Mouse (Mus musculus): Measurements from ENCODE around the gene Olfr105-ps.

DNA sequence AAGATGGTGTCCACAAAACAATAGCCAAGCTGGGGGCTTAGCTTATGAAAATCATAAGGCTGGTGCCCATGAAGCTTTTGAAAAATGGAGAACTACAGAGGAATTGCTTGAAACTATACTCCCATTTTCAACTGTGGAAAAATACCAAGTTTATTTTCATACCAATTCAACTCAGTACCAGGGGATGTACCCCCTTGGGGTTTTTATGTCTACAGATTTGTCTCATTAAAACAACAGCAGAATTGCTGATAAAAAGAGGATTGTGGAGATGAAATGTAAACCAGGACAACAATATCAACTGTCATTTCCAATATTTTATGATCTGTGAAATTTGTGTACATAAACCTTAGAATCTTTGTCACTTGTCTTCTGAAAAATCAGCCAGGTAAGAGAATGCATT, at the start of gene Olfr105-ps:
- TF ChIP-seq CTCF (IDR thresholded peaks at IDR 0.05; ENCODE audit: low read depth): no peak
- TF ChIP-seq EP300 (IDR thresholded peaks at IDR 0.05; ENCODE audit: low read depth): no peak
